Comparison of ENCODE assay signal across 18 mouse cellular contexts in genomic region chr10:99156808-99157207, GRCm38 (mm10). TPM values are rescaled to one million over a fixed set of nuclear protein-coding genes. Genes with fewer than 3 reads are reported as not detected.
DNase-seq lines count a peak whose midpoint lies in the region; ATAC-seq and TF ChIP-seq lines count a peak whose summit lies in the region.
"Had no signal": no experiment of that assay in that cellular context is flagged by ENCODE, and none has a peak within 500 bp of the region (broad histone marks: within the 10 kb centered on the region; RNA-seq: fewer than 3 reads in every experiment).

No protein-coding gene starts in this region.

- H3K36me3 ChIP-seq in kidney, postnatal 0 days (ENCODE audit: insufficient read depth, low read length) = no peaks in the 10 kb centered on the region
- peaks cover 10 to 45% of the 10 kb centered on the region in 2 experiments for H3K36me3 ChIP-seq in CH12.LX (replicated peaks in 1 of 2; ENCODE audit: control insufficient read depth in 1 of 2, insufficient read depth in 1 of 2, low read length in 1 of 2)

- no peak for TF ChIP-seq POLR2A in CH12.LX (IDR thresholded peaks at IDR 0.05; ENCODE audit: low read depth, low read length)

- intact Hi-C loops in heart, postnatal 25 days (cut with DNase I) = no loop called here

- no peak overlapping the region for H3K27ac ChIP-seq in kidney, postnatal 0 days
- H3K27ac ChIP-seq in CH12.LX (ENCODE audit: insufficient read depth, low read depth) = no peak overlapping the region
- H3K27ac ChIP-seq: kidney, embryonic 15.5 days; liver, embryonic 13.5 days; neural tube, embryonic 15.5 days had no signal

- no peak for DNase-seq in kidney, postnatal 0 days (ENCODE audit: low spot score)
- DNase-seq in kidney, adult 8-10 months = no peak
- peak; percentile 42 for DNase-seq in 416B (ENCODE audit: low read depth)
- DNase-seq in CH12.LX (ENCODE audit: extremely low read depth) = no peak
- DNase-seq in layer of hippocampus, adult 11-12 months (ENCODE audit: low spot score) = no peak
- DNase-seq in heart, postnatal 25 days (ENCODE audit: low spot score) = no peak
- DNase-seq: cerebellum, adult 9-10 months; heart, postnatal 10 days; liver, embryonic 13.5 days had no signal

- in situ Hi-C loops in CH12.LX (cut with MboI; ENCODE audit: low pct_ligation_motif_present, low pct_unique_long_range_greater_than_20kb, low sequenced_read_pairs) = no loop called here

- peak; percentile 33; the same call in 1 of the 2 replicates for TF ChIP-seq CTCF in kidney, postnatal 0 days (IDR thresholded peaks at IDR 0.05; ENCODE audit: low read depth)
- peak; percentile 9 to 14; a peak in 1 of 4 replicates for TF ChIP-seq CTCF in CH12.LX (conservative IDR thresholded peaks at IDR 0.05 in 1 of 2, IDR thresholded peaks at IDR 0.05 in 1 of 2; ENCODE audit: low read depth in 2 of 2, low read length in 2 of 2)

- WGBS in kidney, postnatal 0 days = 94% methylated on average over 5 of the region's 5 CpGs

- no peaks in the 10 kb centered on the region for H3K9me3 ChIP-seq in kidney, postnatal 0 days (replicated peaks; ENCODE audit: low read length)
- H3K9me3 ChIP-seq in CH12.LX (replicated peaks; ENCODE audit: low read length) = no peaks in the 10 kb centered on the region
- H3K9me3 ChIP-seq: G1E; kidney, embryonic 15.5 days; liver, embryonic 13.5 days; neural tube, embryonic 15.5 days had no signal

- no peak overlapping the region for H3K4me2 ChIP-seq in kidney, postnatal 0 days (ENCODE audit: low read length)
- no peak overlapping the region for H3K4me2 ChIP-seq in CH12.LX (ENCODE audit: insufficient read depth, low read depth, poor library complexity, severe bottlenecking)
- H3K4me2 ChIP-seq: kidney, embryonic 15.5 days; liver, embryonic 13.5 days; neural tube, embryonic 15.5 days had no signal

- no peak overlapping the region for H3K9ac ChIP-seq in kidney, postnatal 0 days (ENCODE audit: low read depth, low read length)
- H3K9ac ChIP-seq in CH12.LX (ENCODE audit: insufficient read depth, low read depth) = no peak overlapping the region
- H3K9ac ChIP-seq: kidney, embryonic 15.5 days; liver, embryonic 13.5 days; neural tube, embryonic 15.5 days had no signal

- no peaks in the 10 kb centered on the region for H3K79me2 ChIP-seq in CH12.LX (replicated peaks; ENCODE audit: control insufficient read depth, extremely low read depth, insufficient read depth, poor library complexity, severe bottlenecking)

- ATAC-seq in kidney, postnatal 0 days (replicated peaks; ENCODE audit: low FRiP score, low read depth) = no peak
- peak; percentile 54 for ATAC-seq in granulocyte monocyte progenitor cell, adult 5-6 weeks (replicated peaks; ENCODE audit: poor library complexity, severe bottlenecking)
- ATAC-seq: hindbrain, embryonic 16.5 days had no signal

- no peaks in the 10 kb centered on the region for H3K27me3 ChIP-seq in kidney, postnatal 0 days (ENCODE audit: insufficient read depth, low read length)
- no peaks in the 10 kb centered on the region for H3K27me3 ChIP-seq in CH12.LX (replicated peaks)
- H3K27me3 ChIP-seq: kidney, embryonic 15.5 days; liver, embryonic 13.5 days; neural tube, embryonic 15.5 days had no signal

- H3K4me3 ChIP-seq in kidney, postnatal 0 days (replicated peaks; ENCODE audit: low read depth, low read length) = no peak overlapping the region
- H3K4me3 ChIP-seq in CH12.LX (replicated peaks in 1 of 3; ENCODE audit: low read depth in 2 of 3, low read length in 2 of 3, poor library complexity in 1 of 3) = no peak overlapping the region
- H3K4me3 ChIP-seq: kidney, embryonic 15.5 days; liver, embryonic 13.5 days; neural tube, embryonic 15.5 days had no signal

- TF ChIP-seq RAD21 in CH12.LX (IDR thresholded peaks at IDR 0.05; ENCODE audit: low read depth, low read length) = no peak

- TF ChIP-seq EP300 in CH12.LX (IDR thresholded peaks at IDR 0.05; ENCODE audit: low read length) = no peak

- dilution Hi-C loops in CH12.LX (cut with MboI; ENCODE audit: extremely low pct_ligation_motif_present, extremely low pct_unique_long_range_greater_than_20kb, low sequenced_read_pairs) = no loop called here

- no peaks in the 10 kb centered on the region for H3K4me1 ChIP-seq in kidney, postnatal 0 days (replicated peaks; ENCODE audit: insufficient read depth, low read length)
- H3K4me1 ChIP-seq in CH12.LX (ENCODE audit: control insufficient read depth in 1 of 2, insufficient read depth in 2 of 2) = peaks cover 0 to 3% of the 10 kb centered on the region in 2 experiments; a peak in 1 of 4 replicates
- H3K4me1 ChIP-seq: kidney, embryonic 15.5 days; neural tube, embryonic 15.5 days had no signal

TF ChIP-seq in CH12.LX, 34 proteins besides CTCF, POLR2A, EP300 and RAD21:
- no peak for TF ChIP-seq TBP (conservative IDR thresholded peaks at IDR 0.05; ENCODE audit: low read depth, low read length)
- TF ChIP-seq TCF12 (IDR thresholded peaks at IDR 0.05; ENCODE audit: low read depth, low read length) = no peak
- no peak for TF ChIP-seq KAT2A (IDR thresholded peaks at IDR 0.05; ENCODE audit: insufficient replicate concordance, low read length)
- no peak for TF ChIP-seq CHD1 (IDR thresholded peaks at IDR 0.05; ENCODE audit: low read depth, low read length)
- no peak for TF ChIP-seq MEF2A (IDR thresholded peaks at IDR 0.05; ENCODE audit: borderline replicate concordance, low read depth, low read length)
- TF ChIP-seq NELFE (IDR thresholded peaks at IDR 0.05; ENCODE audit: low read depth, low read length) = no peak
- TF ChIP-seq ELF1 (IDR thresholded peaks at IDR 0.05; ENCODE audit: low read depth, low read length) = no peak
- no peak for TF ChIP-seq CHD2 (IDR thresholded peaks at IDR 0.05; ENCODE audit: low read length)
- no peak for TF ChIP-seq BHLHE40 (IDR thresholded peaks at IDR 0.05; ENCODE audit: low read depth, low read length)
TF ChIP-seq in CH12.LX: peak in this region for 0.

RNA-seq across cellular contexts. Expression of gene Phxr2, which starts 30.7 kb away (rescaled TPM):
- not detected in 2 replicates for polyA plus RNA-seq in kidney, postnatal 0 days (2015; fragmentation: Nextera tagmentation; extraction: Ambion mirVana)
- total RNA-seq in CH12.LX (2012; rRNA removed) (not detected in 2 replicates), CH12.LX (2014; rRNA removed) (not detected in 2 replicates)
- polyA plus RNA-seq in CH12.LX (2012; ENCODE audit: insufficient read length, low read depth) = not detected in 2 replicates
- total RNA-seq in granulocyte monocyte progenitor cell, adult 5-6 weeks (2014; fragmentation: Nextera tagmentation) = 0.49 TPM in 1 of 2 replicates, not detected in the other
- not detected in 2 replicates for total RNA-seq in granulocyte monocyte progenitor cell, adult 5-6 weeks (2017)
- not detected for total RNA-seq in heart, postnatal 25 days (2021)
- total RNA-seq: G1E; heart, adult 8-10 months; heart, postnatal 10 days; layer of hippocampus, adult 8-10 months; left cerebral cortex, postnatal 14 days had no signal
- polyA plus RNA-seq: embryonic facial prominence, embryonic 11.5 days; G1E; kidney, embryonic 15.5 days; liver, embryonic 13.5 days; neural tube, embryonic 15.5 days had no signal

RNA-seq across cellular contexts. Expression of gene Galnt4, which starts 48.8 kb away (rescaled TPM):
- polyA plus RNA-seq in kidney, postnatal 0 days (2015; fragmentation: Nextera tagmentation; extraction: Ambion mirVana) = 9.4 and 9.7 TPM in 2 replicates
- 4.7 and 5.2 TPM in 2 replicates for total RNA-seq in CH12.LX (2012; rRNA removed)
- 4.6 and 5.3 TPM in 2 replicates for total RNA-seq in CH12.LX (2014; rRNA removed)
- 3.7 and 4.4 TPM in 2 replicates for polyA plus RNA-seq in CH12.LX (2012; ENCODE audit: insufficient read length, low read depth)
- total RNA-seq in granulocyte monocyte progenitor cell, adult 5-6 weeks (2014; fragmentation: Nextera tagmentation) = 6.5 and 8.3 TPM in 2 replicates
- 12.2 and 14.5 TPM in 2 replicates for total RNA-seq in granulocyte monocyte progenitor cell, adult 5-6 weeks (2017)
- total RNA-seq in heart, postnatal 25 days (2021) = 1 to 10 TPM; 3.2 to 3.6 TPM

RNA-seq across cellular contexts. Expression of gene Poc1b, which starts 50.0 kb away (rescaled TPM):
- 14.0 and 15.8 TPM in 2 replicates for polyA plus RNA-seq in kidney, postnatal 0 days (2015; fragmentation: Nextera tagmentation; extraction: Ambion mirVana)
- total RNA-seq in CH12.LX (2012; rRNA removed) = 5.0 and 5.6 TPM in 2 replicates
- total RNA-seq in CH12.LX (2014; rRNA removed) = 3.8 and 4.0 TPM in 2 replicates
- polyA plus RNA-seq in CH12.LX (2012; ENCODE audit: insufficient read length, low read depth) = 17.4 and 18.2 TPM in 2 replicates
- 42.6 and 55.4 TPM in 2 replicates for total RNA-seq in granulocyte monocyte progenitor cell, adult 5-6 weeks (2014; fragmentation: Nextera tagmentation)
- total RNA-seq in granulocyte monocyte progenitor cell, adult 5-6 weeks (2017) = 13.4 and 14.6 TPM in 2 replicates
- total RNA-seq in heart, postnatal 25 days (2021) = 1 to 10 TPM; 5.3 to 6.4 TPM
